Mouse (Mus musculus) midbrain, postnatal 0 days (tissue): ENCODE results near the gene Prdm15. TPM values are rescaled to one million over a fixed set of nuclear protein-coding genes. Genes with fewer than 3 reads are reported as not detected.

Experiments
- ATAC-seq: fragments of 200-750 bp; cut with Nextera tagmentation; 2 replicates; pipeline ENCODE4 v1.8.0; 2017; ENCODE audit warnings: moderate number of reproducible peaks, mild to moderate bottlenecking, moderate TSS enrichment, moderate library complexity; ENCODE audit not compliant: low FRiP score
- DNase-seq: peaks from one replicate; pipeline ENCODE4 v3.0.0-alpha.2; 2015; ENCODE audit warnings: low spot score
- H3K27ac ChIP-seq: fragments of 300-500 bp; sonication (generic); 2 replicates; pipeline ENCODE4 v1.5.1; 2014; ENCODE audit warnings: low read depth, mild to moderate bottlenecking, low read length, mixed read lengths
- H3K27me3 ChIP-seq: fragments of 300-500 bp; sonication (generic); 2 replicates; pipeline ENCODE4 v1.6.1; 2014; ENCODE audit warnings: low read length, control low read depth, mixed read lengths; ENCODE audit not compliant: insufficient read depth
- H3K36me3 ChIP-seq: fragments of 300-500 bp; sonication (generic); 2 replicates; pipeline ENCODE4 v1.6.1; 2014; ENCODE audit warnings: low read length, control low read depth, mixed read lengths; ENCODE audit not compliant: insufficient read depth
- H3K4me1 ChIP-seq: fragments of 300-500 bp; sonication (generic); 2 replicates; pipeline ENCODE4 v1.6.1; 2014; ENCODE audit warnings: mild to moderate bottlenecking, control low read depth, antibody characterized with exemption, low read length, mixed read lengths; ENCODE audit not compliant: insufficient read depth
- H3K4me2 ChIP-seq: fragments of 300-500 bp; sonication (generic); 2 replicates; pipeline ENCODE4 v1.6.1; 2014; ENCODE audit warnings: low read depth, mild to moderate bottlenecking, low read length, mixed read lengths; ENCODE audit not compliant: poor library complexity, severe bottlenecking
- H3K4me3 ChIP-seq: fragments of 300-500 bp; sonication (generic); 2 replicates; pipeline ENCODE4 v1.5.1; 2014; ENCODE audit warnings: low read depth, mild to moderate bottlenecking, low read length, moderate library complexity
- H3K9ac ChIP-seq: fragments of 300-500 bp; sonication (generic); replicated peaks from 2 replicates; pipeline ENCODE4 v1.6.1; 2014; ENCODE audit warnings: mild to moderate bottlenecking, low read length, moderate library complexity, mixed read lengths; ENCODE audit not compliant: poor library complexity, severe bottlenecking
- H3K9me3 ChIP-seq: fragments of 300-500 bp; sonication (generic); 2 replicates; pipeline ENCODE4 v1.6.1; 2016; ENCODE audit warnings: low read length, control low read depth
- CTCF ChIP-seq: IDR thresholded peaks from 2 replicates; pipeline ENCODE4 v1.5.1; 2016; ENCODE audit warnings: antibody characterized with exemption, mild to moderate bottlenecking
- WGBS: fragments of 180-500 bp; shearing (Covaris S2); extraction: QIAGEN DNeasy Blood & Tissue Kit; methylation state at CpG from one replicate; pipeline ENCODE4 v1.1.7; 2014; 5-methylcytosine and 5-hydroxymethylcytosine counted together
- polyA plus RNA-seq: library from polyadenylated mRNA; unstranded; fragments of >200 nt; fragmentation: Nextera tagmentation; extraction: Ambion mirVana; gene quantifications from 2 replicates; pipeline ENCODE4 v1.2.1, GENCODE M21; 2015
- total RNA-seq: library from RNA; depleted of rRNA; stranded (reverse); fragments of >200 nt; gene quantifications from 2 replicates; pipeline ENCODE4 v1.2.3, GENCODE M21; 2014

Gene Prdm15
- total and polyA plus RNA-seq, 2 experiments from 2014 or later, result 5.6 to 6.2 TPM

DNA sequence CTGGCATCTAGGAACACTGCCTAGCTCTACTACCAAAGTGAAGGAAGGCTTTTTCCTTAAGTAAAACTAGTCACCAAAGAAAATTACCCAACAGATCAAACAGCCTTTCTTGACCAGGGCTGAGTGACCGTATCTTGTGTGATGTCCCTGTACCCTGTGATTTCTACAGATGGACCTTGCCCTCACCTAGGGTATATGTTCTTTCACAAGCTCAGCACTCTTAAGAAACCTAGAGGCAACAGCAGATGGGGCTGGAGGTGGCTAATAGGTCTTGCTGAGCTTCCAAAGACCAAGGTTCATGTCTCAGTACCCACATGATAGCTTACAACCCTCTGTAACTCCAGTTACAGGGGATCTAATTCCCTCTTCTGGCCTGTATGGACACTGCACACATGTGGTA lies 23.4 kb downstream of the Prdm15 start:
- Histone ChIP-seq H3K4me3 (no peak overlapping the region), H3K9me3 (no peaks in the 10 kb centered on the region), H3K4me2 (no peak overlapping the region), H3K27ac (no peak overlapping the region), H3K36me3 (peaks cover 45% of the 10 kb centered on the region), H3K27me3 (no peaks in the 10 kb centered on the region), H3K4me1 (no peaks in the 10 kb centered on the region), H3K9ac (no peak overlapping the region)
- DNase-seq (no peak), ATAC-seq (no peak)
- WGBS, result 96% methylated on average over 1 of the region's 1 CpGs
- no peak for TF ChIP-seq CTCF

DNA sequence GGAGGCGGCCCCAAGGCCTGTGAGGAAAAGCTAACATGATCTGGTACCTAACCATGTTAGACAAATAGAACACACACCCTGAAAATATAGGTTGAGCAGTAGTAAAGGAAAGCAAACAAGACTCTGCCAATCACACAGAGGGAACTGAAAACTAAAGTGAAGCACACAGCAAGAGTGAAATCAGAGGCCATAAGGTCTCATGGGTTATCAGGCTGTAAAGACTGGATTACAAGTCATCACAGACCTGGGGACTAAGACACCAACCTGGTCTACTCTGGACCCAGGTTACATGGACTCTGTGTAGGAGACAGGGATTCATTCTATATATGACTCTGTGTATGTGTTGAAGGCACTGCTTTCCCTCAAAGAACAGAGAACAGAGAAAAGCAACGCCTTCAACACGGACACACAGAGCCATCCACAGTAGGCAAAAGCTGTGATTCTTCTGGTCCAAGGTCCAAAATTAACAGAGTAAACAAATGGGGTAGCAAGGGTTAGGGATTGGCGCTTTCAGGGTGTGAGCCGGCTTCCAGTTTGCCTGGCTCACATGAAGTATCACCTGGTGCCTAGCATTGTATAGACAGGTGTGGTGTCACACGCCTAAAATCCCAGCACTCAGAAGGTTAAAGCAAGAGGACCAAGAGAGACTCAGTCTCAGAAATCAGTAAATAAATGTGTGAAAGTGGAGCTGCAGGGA lies 28.2 kb downstream of the Prdm15 start:
- Histone ChIP-seq H3K9me3 (no peaks in the 10 kb centered on the region), H3K9ac (no peak overlapping the region), H3K36me3 (peaks cover 29% of the 10 kb centered on the region), H3K4me2 (no peak overlapping the region), H3K27me3 (no peaks in the 10 kb centered on the region), H3K4me3 (no peak overlapping the region), H3K4me1 (no peaks in the 10 kb centered on the region), H3K27ac (no peak overlapping the region)
- no peak for TF ChIP-seq CTCF
- ATAC-seq (no peak), DNase-seq (no peak)
- 99% methylated on average over 6 of the region's 6 CpGs for WGBS

DNA sequence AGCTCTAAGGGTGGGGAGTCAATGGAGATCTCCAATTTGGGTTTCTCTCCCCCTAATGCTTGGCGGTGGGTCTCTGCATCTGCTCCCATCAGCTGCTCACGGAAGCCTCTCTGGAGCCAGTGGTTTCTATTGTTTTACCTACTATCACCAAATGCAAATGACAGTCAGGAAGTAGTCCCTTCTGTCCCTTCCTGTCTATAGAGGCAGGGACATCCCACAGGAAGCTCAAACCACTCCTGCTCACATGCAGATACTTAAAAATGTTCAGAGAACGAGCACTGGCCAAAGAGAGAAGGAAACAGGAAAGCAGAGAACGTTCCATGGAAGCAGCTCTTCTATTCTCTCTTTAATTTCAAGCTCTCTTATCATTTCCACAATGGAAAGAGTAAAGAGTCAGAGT lies 32.1 kb downstream of the Prdm15 start:
- Histone ChIP-seq H3K4me3 (no peak overlapping the region), H3K27me3 (no peaks in the 10 kb centered on the region), H3K36me3 (peaks cover 43% of the 10 kb centered on the region), H3K4me1 (no peaks in the 10 kb centered on the region), H3K9me3 (no peaks in the 10 kb centered on the region), H3K9ac (no peak overlapping the region), H3K4me2 (no peak overlapping the region), H3K27ac (no peak overlapping the region)
- TF ChIP-seq CTCF, result no peak
- DNase-seq (no peak), ATAC-seq (no peak)
- 88% methylated on average over 4 of the region's 4 CpGs for WGBS

DNA sequence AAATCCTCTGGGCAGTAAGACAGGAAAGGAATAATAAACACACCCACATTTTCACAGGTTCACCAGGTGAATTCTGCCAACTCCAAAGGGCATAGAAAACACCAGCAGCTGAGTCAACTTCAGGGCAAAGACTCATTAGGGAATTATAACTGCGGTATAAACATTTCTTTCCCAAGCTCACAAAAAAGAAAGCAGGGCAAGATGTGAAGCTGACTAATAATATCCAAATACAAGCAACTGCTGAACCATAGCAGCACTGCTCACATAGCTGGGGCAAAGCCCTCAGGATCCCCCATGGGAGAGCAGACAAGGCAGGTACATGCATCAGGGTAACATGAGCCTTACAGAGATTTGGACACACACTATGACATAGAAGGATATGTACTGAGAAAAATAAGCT lies 34.2 kb downstream of the Prdm15 start:
- ATAC-seq (no peak), DNase-seq (no peak)
- Histone ChIP-seq H3K36me3 (peaks cover 52% of the 10 kb centered on the region), H3K4me1 (no peaks in the 10 kb centered on the region), H3K4me2 (no peak overlapping the region), H3K27ac (no peak overlapping the region), H3K9me3 (no peaks in the 10 kb centered on the region), H3K4me3 (no peak overlapping the region), H3K9ac (no peak overlapping the region), H3K27me3 (no peaks in the 10 kb centered on the region)
- WGBS, result 90% methylated on average over 1 of the region's 1 CpGs
- TF ChIP-seq CTCF, result no peak

DNA sequence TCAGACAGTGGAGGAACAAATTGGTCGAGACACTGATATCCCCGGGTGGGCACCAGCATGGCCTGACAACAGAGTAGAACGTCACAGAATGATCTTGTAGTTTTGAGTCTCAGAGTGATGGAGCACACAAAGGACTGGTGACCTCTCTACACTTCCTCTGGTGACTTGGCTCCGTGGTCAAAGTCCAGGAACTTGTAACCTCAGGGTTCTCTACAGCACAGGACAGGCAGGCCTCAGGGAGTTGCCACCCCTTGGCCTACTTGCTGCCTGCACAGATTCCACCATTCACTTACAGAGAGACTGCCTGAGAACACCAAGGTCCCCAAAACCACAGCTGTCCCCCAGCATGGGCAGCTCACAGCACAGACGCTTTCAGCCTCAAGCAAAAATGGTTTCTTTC lies 36.4 kb downstream of the Prdm15 start:
- ATAC-seq (no peak), DNase-seq (no peak)
- no peak overlapping the region for H3K4me3 ChIP-seq
- no peak overlapping the region for H3K4me2 ChIP-seq
- no peaks in the 10 kb centered on the region for H3K9me3 ChIP-seq
- no peak overlapping the region for H3K9ac ChIP-seq
- H3K4me1 ChIP-seq, result no peaks in the 10 kb centered on the region
- H3K27me3 ChIP-seq, result no peaks in the 10 kb centered on the region
- no peak for TF ChIP-seq CTCF
- 88% methylated on average over 5 of the region's 5 CpGs for WGBS
- H3K36me3 ChIP-seq, result peaks cover 63% of the 10 kb centered on the region
- H3K27ac ChIP-seq, result no peak overlapping the region

DNA sequence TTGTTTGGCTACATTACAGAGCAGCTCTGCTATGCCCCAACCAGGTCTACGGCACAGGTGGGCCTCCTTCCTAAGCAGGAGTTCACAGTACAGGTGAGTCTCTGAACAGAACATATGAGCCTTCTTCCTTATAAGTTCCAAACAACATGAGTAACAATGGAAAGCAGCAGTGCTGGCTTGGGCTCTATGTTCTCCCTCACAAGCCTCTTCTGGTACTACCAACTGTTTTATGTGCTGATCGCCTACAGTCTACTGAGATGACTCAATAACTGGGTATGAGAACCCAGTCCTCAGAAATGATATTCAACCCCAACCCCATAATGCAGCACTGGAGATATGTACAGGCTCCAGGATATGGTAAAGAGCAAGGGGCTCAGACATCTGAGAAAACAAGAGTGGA lies 37.6 kb downstream of the Prdm15 start:
- WGBS, result 94% methylated on average over 2 of the region's 2 CpGs
- ATAC-seq (no peak), DNase-seq (no peak)
- no peak overlapping the region for H3K27ac ChIP-seq
- TF ChIP-seq CTCF, result no peak
- H3K9ac ChIP-seq, result no peak overlapping the region
- no peak overlapping the region for H3K4me3 ChIP-seq
- no peaks in the 10 kb centered on the region for H3K4me1 ChIP-seq
- H3K4me2 ChIP-seq, result no peak overlapping the region
- H3K9me3 ChIP-seq, result no peaks in the 10 kb centered on the region
- H3K36me3 ChIP-seq, result peaks cover 69% of the 10 kb centered on the region
- no peaks in the 10 kb centered on the region for H3K27me3 ChIP-seq
